Mouse (Mus musculus) embryonic facial prominence, embryonic 11.5 days (tissue): Measurements from ENCODE around the gene Ccdc194. TPM values are rescaled to one million over a fixed set of nuclear protein-coding genes. Genes with fewer than 3 reads are reported as not detected.
"Not testable (repeated sequence)": the region's sequence is repeated elsewhere in the genome, so short reads cannot be mapped to it uniquely, and the experiment has no call there.

Experiments used
- ATAC-seq: fragments of 200-750 bp; cut with Nextera tagmentation; replicated peaks from 2 replicates; pipeline ENCODE4 v1.8.0; 2017; ENCODE audit warnings: low read depth; ENCODE audit not compliant: insufficient number of reproducible peaks, low FRiP score, low TSS enrichment
- DNase-seq: peaks from one replicate; pipeline ENCODE4 v3.0.0-alpha.2; 2015; ENCODE audit warnings: low spot score
- H3K27ac ChIP-seq: fragments of 300-500 bp; sonication (generic); replicated peaks from 2 replicates; pipeline ENCODE4 v1.5.1; 2014; ENCODE audit warnings: mild to moderate bottlenecking, low read depth, low read length, control low read depth
- H3K27me3 ChIP-seq: fragments of 300-500 bp; sonication (generic); 2 replicates; pipeline ENCODE4 v1.6.1; 2014; ENCODE audit warnings: mild to moderate bottlenecking, low read length, moderate library complexity, mixed read lengths; ENCODE audit not compliant: control insufficient read depth, insufficient read depth
- H3K36me3 ChIP-seq: fragments of 300-500 bp; sonication (generic); replicated peaks from 2 replicates; pipeline ENCODE4 v1.6.1; 2014; ENCODE audit warnings: low read depth, mild to moderate bottlenecking, low read length, moderate library complexity, mixed read lengths; ENCODE audit not compliant: control insufficient read depth, insufficient read depth
- H3K4me1 ChIP-seq: fragments of 300-500 bp; sonication (generic); 2 replicates; pipeline ENCODE4 v1.6.1; 2014; ENCODE audit warnings: low read length, mixed read lengths; ENCODE audit not compliant: control insufficient read depth, insufficient read depth
- H3K4me2 ChIP-seq: fragments of 300-500 bp; sonication (generic); 2 replicates; pipeline ENCODE4 v1.6.1; 2014; ENCODE audit warnings: low read depth, mild to moderate bottlenecking, control low read depth, low read length, moderate library complexity
- H3K4me3 ChIP-seq: fragments of 300-500 bp; sonication (generic); 2 replicates; pipeline ENCODE4 v1.5.1; 2014; ENCODE audit warnings: low read depth, low read length, control low read depth
- H3K9ac ChIP-seq: fragments of 300-500 bp; sonication (generic); replicated peaks from 2 replicates; pipeline ENCODE4 v1.6.1; 2014; ENCODE audit warnings: mild to moderate bottlenecking, control low read depth, low read length
- H3K9me3 ChIP-seq: fragments of 300-500 bp; sonication (generic); replicated peaks from 2 replicates; pipeline ENCODE4 v1.6.1; 2016; ENCODE audit warnings: mild to moderate bottlenecking, low read length, inconsistent platforms, mixed read lengths; ENCODE audit not compliant: control insufficient read depth
- WGBS: fragments of 180-500 bp; shearing (Covaris S2); extraction: QIAGEN DNeasy Blood & Tissue Kit; methylation state at CpG from one replicate; pipeline ENCODE4 v1.1.7; 2014; 5-methylcytosine and 5-hydroxymethylcytosine counted together
- polyA plus RNA-seq: library from polyadenylated mRNA; unstranded; fragments of >200 nt; fragmentation: Nextera tagmentation; extraction: Ambion mirVana; gene quantifications from 2 replicates; pipeline ENCODE4 v1.2.1, GENCODE M21; 2014

Ccdc194 gene
- polyA plus RNA-seq, 1 experiment from 2014 or later, result 0.15 TPM

DNA sequence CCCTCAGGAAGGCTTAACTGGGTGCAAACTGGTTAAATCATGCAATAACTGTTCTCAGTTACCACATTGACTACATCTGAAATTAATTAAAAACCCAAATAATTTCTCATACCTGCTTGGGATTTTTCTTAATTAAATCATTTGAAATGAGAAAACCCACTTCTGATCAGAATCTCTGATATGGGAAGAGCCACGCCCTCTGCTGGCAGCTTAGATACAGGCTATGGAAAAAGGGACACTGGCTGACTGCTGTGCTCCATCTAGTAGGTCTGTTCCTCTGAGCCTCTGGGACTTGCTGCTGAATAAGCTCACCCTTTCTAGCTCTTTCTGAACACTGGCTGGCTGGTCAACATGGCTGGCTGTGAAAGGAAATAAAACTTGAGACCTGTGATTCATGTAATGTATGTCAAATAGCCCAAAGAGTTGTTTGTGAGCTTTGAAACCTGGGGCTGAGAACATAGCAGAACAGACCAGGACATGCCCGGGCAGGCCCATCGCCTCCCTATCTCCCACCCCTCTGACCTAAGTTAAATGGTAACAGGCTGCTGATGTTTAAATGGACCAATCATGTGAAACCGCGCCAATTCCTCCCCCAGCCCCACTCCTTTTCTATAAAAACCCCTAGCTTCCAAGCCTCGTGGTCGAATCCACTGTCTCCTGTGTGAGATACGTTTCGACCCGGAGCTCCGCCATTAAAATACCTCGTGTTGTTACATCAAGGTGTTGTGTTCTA lies 5.4 kb upstream of the Ccdc194 start:
- not testable (repeated sequence) for H3K4me2 ChIP-seq, H3K4me1 ChIP-seq, H3K9me3 ChIP-seq, H3K27ac ChIP-seq, H3K9ac ChIP-seq, ATAC-seq, DNase-seq, H3K4me3 ChIP-seq, H3K36me3 ChIP-seq
- WGBS, result 67% methylated on average over 5 of the region's 12 CpGs
- peaks cover 11% of the 10 kb centered on the region for H3K27me3 ChIP-seq

GRCm38 (mm10) chr8:71528362-71529073 lies 3.0 kb upstream of the Ccdc194 start:
- no peaks in the 10 kb centered on the region for H3K9me3 ChIP-seq
- no peak overlapping the region for H3K9ac ChIP-seq
- H3K4me1 ChIP-seq, result no peaks in the 10 kb centered on the region
- no peak overlapping the region for H3K27ac ChIP-seq
- peaks cover 21% of the 10 kb centered on the region for H3K27me3 ChIP-seq
- no peak for DNase-seq
- ATAC-seq, result 0 out of 2 replicates have a peak, but pooled peaks have one; percentile 31
- WGBS, result 82% methylated on average over 11 of the region's 11 CpGs
- H3K36me3 ChIP-seq, result no peaks in the 10 kb centered on the region
- no peak overlapping the region for H3K4me2 ChIP-seq
- no peak overlapping the region for H3K4me3 ChIP-seq

DNA sequence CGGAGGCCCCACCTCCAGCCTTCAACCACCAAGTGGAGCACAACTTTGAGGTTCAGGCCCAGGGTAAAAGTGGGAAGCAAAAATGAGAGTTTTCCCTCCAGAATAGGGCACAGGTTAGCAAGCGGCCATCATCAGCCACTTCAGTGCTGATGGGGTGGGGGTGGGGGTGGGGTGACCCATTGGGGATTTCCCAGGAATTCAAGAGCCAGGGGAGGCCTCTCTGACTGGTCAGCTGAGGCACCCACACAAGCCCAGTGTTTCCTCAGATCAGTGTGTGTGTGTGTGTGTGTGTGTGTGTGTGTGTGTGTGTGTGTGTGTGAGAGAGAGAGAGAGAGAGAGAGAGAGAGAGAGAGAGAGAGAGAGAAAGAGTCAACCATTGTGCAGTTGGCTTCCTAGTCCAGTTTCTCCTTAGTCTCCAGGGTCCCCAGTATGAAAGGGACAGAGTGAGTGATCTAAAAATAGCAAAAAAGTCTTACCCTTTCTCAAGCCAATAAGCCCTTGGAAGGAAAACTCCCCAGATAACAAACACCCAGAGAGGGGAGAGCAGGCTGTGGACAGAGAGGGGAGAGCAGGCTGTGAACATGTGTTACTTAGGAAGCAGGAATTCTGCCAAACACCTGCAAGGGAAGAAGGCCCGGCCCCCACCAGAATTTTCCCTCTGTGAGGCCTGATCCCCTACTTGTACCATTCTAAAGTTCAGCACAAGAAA lies 1.8 kb upstream of the Ccdc194 start:
- DNase-seq, result no peak
- no peak overlapping the region for H3K27ac ChIP-seq
- H3K4me2 ChIP-seq, result no peak overlapping the region
- no peaks in the 10 kb centered on the region for H3K4me1 ChIP-seq
- no peak overlapping the region for H3K4me3 ChIP-seq
- H3K9me3 ChIP-seq, result no peaks in the 10 kb centered on the region
- peaks cover 21% of the 10 kb centered on the region for H3K27me3 ChIP-seq
- H3K9ac ChIP-seq, result no peak overlapping the region
- no peak for ATAC-seq
- H3K36me3 ChIP-seq, result no peaks in the 10 kb centered on the region
- WGBS, result 53% methylated on average over 3 of the region's 3 CpGs

DNA sequence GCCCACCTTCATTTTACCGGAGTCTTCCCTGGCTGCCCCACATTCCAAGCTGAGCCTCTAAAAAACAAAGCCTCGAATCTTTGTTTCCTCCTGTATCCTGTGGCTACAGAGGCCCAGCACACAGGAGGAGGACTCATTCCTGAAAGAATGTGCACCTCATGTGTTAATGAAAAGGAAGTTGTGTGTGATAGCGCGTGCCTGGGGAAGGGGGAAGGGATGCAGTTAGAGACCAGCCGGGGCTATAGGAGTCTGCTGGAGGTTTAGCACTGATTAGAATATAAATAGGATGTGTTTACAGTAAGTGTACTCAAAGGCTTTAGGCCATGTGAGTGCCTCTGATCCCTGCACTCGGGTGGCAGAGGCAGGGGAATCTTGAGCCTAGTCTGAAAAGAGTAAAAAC lies 761 bp upstream of the Ccdc194 start:
- ATAC-seq (no peak), DNase-seq (peak; percentile 35)
- no peaks in the 10 kb centered on the region for H3K36me3 ChIP-seq
- no peak overlapping the region for H3K9ac ChIP-seq
- H3K27me3 ChIP-seq, result peaks cover 21% of the 10 kb centered on the region
- no peak overlapping the region for H3K27ac ChIP-seq
- H3K4me3 ChIP-seq, result no peak overlapping the region
- 6% methylated on average over 6 of the region's 6 CpGs for WGBS
- no peaks in the 10 kb centered on the region for H3K4me1 ChIP-seq
- no peak overlapping the region for H3K4me2 ChIP-seq
- H3K9me3 ChIP-seq, result no peaks in the 10 kb centered on the region

DNA sequence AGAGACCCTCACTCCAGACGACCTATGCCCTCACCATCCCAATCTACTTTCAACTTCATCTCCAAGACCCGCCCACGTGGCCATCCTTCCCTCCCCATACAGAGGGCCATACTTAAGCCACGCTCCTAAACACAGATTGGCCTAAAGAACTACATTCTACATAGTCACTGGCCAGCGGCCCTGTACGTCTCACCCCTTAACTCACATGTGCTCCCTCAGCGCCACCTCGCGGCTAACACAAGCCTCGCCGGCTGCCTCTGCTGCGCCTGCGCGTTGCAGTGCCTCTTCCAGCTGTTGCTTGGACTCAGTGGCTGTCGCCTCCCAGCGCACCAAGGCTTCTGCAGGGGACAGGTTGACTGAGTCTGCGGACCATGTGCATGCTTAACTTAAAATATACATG lies 3.9 kb downstream of the Ccdc194 start:
- H3K4me2 ChIP-seq, result no peak overlapping the region
- H3K27me3 ChIP-seq, result peaks cover 17% of the 10 kb centered on the region
- H3K27ac ChIP-seq, result no peak overlapping the region
- H3K4me3 ChIP-seq, result no peak overlapping the region
- no peaks in the 10 kb centered on the region for H3K4me1 ChIP-seq
- ATAC-seq (peak; percentile 71), DNase-seq (peak; percentile 94)
- no peaks in the 10 kb centered on the region for H3K36me3 ChIP-seq
- H3K9me3 ChIP-seq, result no peaks in the 10 kb centered on the region
- 2% methylated on average over 17 of the region's 17 CpGs for WGBS
- H3K9ac ChIP-seq, result no peak overlapping the region

- WGBS, result 45% methylated on average over 10 of the region's 10 CpGs
- not testable (repeated sequence) for ATAC-seq, H3K36me3 ChIP-seq, H3K4me1 ChIP-seq, H3K9me3 ChIP-seq, H3K27me3 ChIP-seq, H3K4me3 ChIP-seq, H3K9ac ChIP-seq, H3K27ac ChIP-seq, H3K4me2 ChIP-seq
- DNase-seq, result peak; percentile 89
Measured at GRCm38 (mm10) chr8:71519037-71519825, 6.3 kb downstream of the Ccdc194 start.

DNA sequence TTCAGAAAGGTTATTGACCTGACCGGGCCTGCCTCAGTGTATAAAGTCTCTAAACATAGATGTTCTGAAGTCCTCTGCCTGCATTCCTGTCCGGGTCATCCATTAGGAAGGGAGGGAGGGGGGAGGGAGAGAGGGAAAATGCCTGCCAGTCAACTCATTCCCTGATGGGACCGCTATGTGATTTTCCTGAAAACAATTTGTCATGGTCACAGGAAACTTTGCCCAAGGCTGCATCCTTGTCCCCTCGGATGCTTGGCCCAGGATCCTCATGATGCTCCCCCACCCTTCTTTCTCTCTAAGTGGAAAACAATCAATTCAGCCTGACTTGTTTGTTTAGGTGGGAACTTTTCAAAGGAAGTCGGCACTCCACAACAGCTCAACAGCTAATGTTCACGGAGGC lies 8.7 kb downstream of the Ccdc194 start:
- Histone ChIP-seq H3K4me1 (no peaks in the 10 kb centered on the region), H3K9ac (no peak overlapping the region), H3K36me3 (no peaks in the 10 kb centered on the region), H3K9me3 (no peaks in the 10 kb centered on the region), H3K27me3 (no peaks in the 10 kb centered on the region), H3K4me2 (no peak overlapping the region), H3K27ac (no peak overlapping the region), H3K4me3 (no peak overlapping the region)
- WGBS, result 8% methylated on average over 6 of the region's 6 CpGs
- ATAC-seq (no peak), DNase-seq (peak; percentile 37)
